Mouse (Mus musculus) myocyte (in vitro differentiated cells): ENCODE results near the gene Clps.

Experiments used
- E2F4 ChIP-seq: IDR thresholded peaks from one replicate; pipeline ENCODE4 v1.6.1; 2011; ENCODE audit warnings: mild to moderate bottlenecking, control low read depth, moderate library complexity; ENCODE audit not compliant: insufficient read depth
- MAX ChIP-seq: IDR thresholded peaks from one replicate; pipeline ENCODE4 v1.6.1; 2011; ENCODE audit warnings: low read depth, mild to moderate bottlenecking, control low read depth
- MYOD1 ChIP-seq, 3 experiments: IDR thresholded peaks; one replicate each; pipeline ENCODE4 v1.6.1; 2011; ENCODE audit warnings: control low read depth in 2 of 3, low read depth in 2 of 3, mild to moderate bottlenecking in 2 of 3, moderate library complexity in 1 of 3; ENCODE audit not compliant: insufficient read length in 2 of 3, control insufficient read depth in 1 of 3
- MYOG ChIP-seq, 3 experiments: IDR thresholded peaks; one replicate each; pipeline ENCODE4 v1.6.1; 2011; ENCODE audit warnings: control low read depth in 2 of 3, low read depth in 2 of 3, mild to moderate bottlenecking in 2 of 3; ENCODE audit not compliant: insufficient read length in 2 of 3, control insufficient read depth in 1 of 3, insufficient read depth in 1 of 3
- POLR2A ChIP-seq: IDR thresholded peaks from one replicate; pipeline ENCODE4 v1.6.1; 2011; ENCODE audit warnings: low read depth, mild to moderate bottlenecking, control low read depth, moderate library complexity; ENCODE audit not compliant: insufficient read length
- TCF12 ChIP-seq: IDR thresholded peaks from one replicate; pipeline ENCODE4 v1.6.1; 2011; ENCODE audit warnings: mild to moderate bottlenecking, control low read depth; ENCODE audit not compliant: poor library complexity, insufficient read depth, severe bottlenecking

DNA sequence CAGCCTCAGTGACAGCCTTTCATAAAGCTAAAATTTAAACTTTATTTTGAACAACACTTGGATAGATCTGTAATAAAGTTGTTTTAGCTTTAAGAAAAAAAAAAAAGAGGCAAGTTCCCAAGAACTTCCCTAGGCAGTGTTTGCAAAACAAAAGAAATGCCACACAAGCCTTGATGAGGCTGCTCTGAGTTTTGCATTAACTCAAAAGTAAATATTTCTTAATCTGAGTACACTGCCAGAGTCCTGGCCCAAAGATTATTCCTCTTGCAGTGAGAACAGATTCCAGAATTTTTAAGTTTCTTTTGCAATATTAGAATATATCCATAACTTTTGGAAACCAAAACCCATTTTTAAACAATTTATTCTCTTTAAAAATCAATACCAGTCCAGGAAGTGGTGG is 4.6 kb upstream of the Clps start:
- TF ChIP-seq POLR2A (no peak), MAX (no peak), E2F4 (no peak), MYOG (IDR thresholded peaks at IDR 0.05; ENCODE audit: control insufficient read depth in 1 of 3, insufficient read depth in 1 of 3, insufficient read length in 2 of 3, low read depth in 2 of 3) (no peak), MYOD1 (IDR thresholded peaks at IDR 0.05; ENCODE audit: control insufficient read depth in 1 of 3, insufficient read length in 2 of 3, low read depth in 2 of 3) (no peak), TCF12 (no peak)
